Mouse (Mus musculus): ENCODE data around the gene Gm13694. TPM values are rescaled to one million over a fixed set of nuclear protein-coding genes. Genes with fewer than 3 reads are reported as not detected.
A peak's percentile ranks its signal among the peaks of the same experiment; 100 is the strongest.
"Not testable (repeated sequence)": the region's sequence is repeated elsewhere in the genome, so short reads cannot be mapped to it uniquely, and the experiment has no call there.

The Gm13694 gene
- polyA plus RNA-seq, 1 experiment from 2014 or later: not detected

- whole genome bisulfite sequencing: 100% methylated on average over 1 of the region's 3 CpGs
- not testable (repeated sequence) for H3K4me2 ChIP-seq (replicated peaks); H3K36me3 ChIP-seq; H3K9ac ChIP-seq; H3K27ac ChIP-seq; H3K4me1 ChIP-seq; H3K4me3 ChIP-seq; H3K9me3 ChIP-seq; H3K27me3 ChIP-seq; ATAC-seq (ENCODE audit: low FRiP score, low read depth)
Measured at GRCm38 (mm10) chr2:83994526-83994925, 15.8 kb downstream of the Gm13694 start.

- no peaks in the 10 kb centered on the region for H3K36me3 ChIP-seq
- H3K4me2 ChIP-seq (replicated peaks): no peak overlapping the region
- WGBS: 58% methylated on average over 1 of the region's 1 CpGs
- no peaks in the 10 kb centered on the region for H3K4me1 ChIP-seq
- no peak overlapping the region for H3K4me3 ChIP-seq
- no peak for ATAC-seq (ENCODE audit: low FRiP score, low read depth)
- no peaks in the 10 kb centered on the region for H3K9me3 ChIP-seq
- H3K27ac ChIP-seq: no peak overlapping the region
- no peaks in the 10 kb centered on the region for H3K27me3 ChIP-seq
- no peak overlapping the region for H3K9ac ChIP-seq
Measured at GRCm38 (mm10) chr2:84008913-84009312, 30.2 kb downstream of the Gm13694 start.

DNA sequence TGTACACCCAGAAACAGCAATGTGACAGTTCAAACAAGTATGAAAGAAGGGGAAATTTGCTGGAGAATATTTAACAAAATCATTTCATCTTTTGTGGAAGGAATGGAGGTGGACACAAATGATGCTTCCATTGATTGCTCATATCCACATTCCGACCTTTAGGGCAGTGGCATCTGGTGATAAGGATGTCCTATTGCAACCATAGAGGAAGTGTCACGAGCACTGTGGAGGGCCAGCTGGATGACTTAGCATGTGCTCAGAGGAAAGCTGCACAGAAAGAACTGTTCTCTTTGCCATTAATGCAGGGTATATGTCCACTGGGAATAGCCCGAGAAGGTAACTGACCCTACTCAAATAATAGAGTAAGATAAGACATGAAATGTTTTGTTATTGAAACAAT lies 31.1 kb downstream of the Gm13694 start:
- H3K4me1 ChIP-seq: no peaks in the 10 kb centered on the region
- no peaks in the 10 kb centered on the region for H3K36me3 ChIP-seq
- H3K4me2 ChIP-seq (replicated peaks): no peak overlapping the region
- H3K9ac ChIP-seq: no peak overlapping the region
- H3K9me3 ChIP-seq: no peaks in the 10 kb centered on the region
- no peaks in the 10 kb centered on the region for H3K27me3 ChIP-seq
- no peak overlapping the region for H3K27ac ChIP-seq
- H3K4me3 ChIP-seq: no peak overlapping the region
- WGBS: 80% methylated on average over 3 of the region's 3 CpGs
- no peak for ATAC-seq (ENCODE audit: low FRiP score, low read depth)

DNA sequence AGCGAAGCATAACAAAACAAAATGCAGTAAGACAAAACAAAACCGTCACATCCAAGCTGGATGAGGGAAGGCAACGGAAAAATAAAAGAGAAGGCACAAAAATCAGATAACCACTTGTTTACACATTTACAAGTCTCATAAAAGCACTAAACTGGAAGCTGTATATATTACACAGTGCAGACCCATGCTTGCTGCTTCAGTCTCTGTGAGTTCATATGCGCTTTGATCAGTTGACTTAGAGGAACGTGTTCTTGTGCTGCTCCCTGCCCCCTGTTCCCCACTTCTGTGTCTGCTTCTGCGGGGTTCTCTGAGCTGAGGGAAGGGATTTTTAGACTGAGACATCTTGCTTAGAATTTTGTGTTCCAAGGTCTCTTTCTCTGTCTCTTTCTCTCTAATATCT lies 35.8 kb downstream of the Gm13694 start:
- no peak overlapping the region for H3K4me3 ChIP-seq
- no peak overlapping the region for H3K9ac ChIP-seq
- ATAC-seq (ENCODE audit: low FRiP score, low read depth): no peak
- no peak overlapping the region for H3K27ac ChIP-seq
- WGBS: 58% methylated on average over 6 of the region's 6 CpGs
- no peaks in the 10 kb centered on the region for H3K9me3 ChIP-seq
- no peaks in the 10 kb centered on the region for H3K27me3 ChIP-seq
- H3K4me1 ChIP-seq: no peaks in the 10 kb centered on the region
- H3K4me2 ChIP-seq (replicated peaks): no peak overlapping the region
- H3K36me3 ChIP-seq: no peaks in the 10 kb centered on the region

- H3K4me2 ChIP-seq (replicated peaks); H3K9ac ChIP-seq; ATAC-seq (ENCODE audit: low FRiP score, low read depth); H3K9me3 ChIP-seq; H3K4me1 ChIP-seq; H3K27me3 ChIP-seq; H3K36me3 ChIP-seq; H3K27ac ChIP-seq; H3K4me3 ChIP-seq: not testable (repeated sequence)
- 79% methylated on average over 5 of the region's 5 CpGs for WGBS
Measured at GRCm38 (mm10) chr2:84016291-84016690, 37.6 kb downstream of the Gm13694 start.

DNA sequence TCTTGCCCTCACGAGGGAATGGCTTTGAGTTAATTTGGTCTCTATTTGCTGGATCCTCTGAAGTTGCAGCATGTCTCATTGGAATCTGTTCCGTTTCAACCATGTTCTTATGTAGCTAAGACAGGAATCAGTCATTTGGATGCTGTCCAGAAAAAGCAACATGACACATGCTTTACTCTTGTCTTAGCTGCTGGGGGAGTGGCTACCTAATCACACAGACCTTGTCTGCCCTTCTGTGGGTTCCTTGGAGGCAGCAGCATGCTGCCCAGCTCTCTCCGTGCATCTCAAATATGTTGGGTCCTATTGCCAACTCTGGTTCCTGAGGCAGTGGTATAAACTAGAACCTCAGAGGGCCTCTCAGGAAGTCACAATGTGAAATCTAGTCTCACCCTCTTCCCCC lies 39.6 kb downstream of the Gm13694 start:
- no peaks in the 10 kb centered on the region for H3K36me3 ChIP-seq
- H3K9me3 ChIP-seq: no peaks in the 10 kb centered on the region
- no peak overlapping the region for H3K27ac ChIP-seq
- H3K9ac ChIP-seq: no peak overlapping the region
- ATAC-seq (ENCODE audit: low FRiP score, low read depth): no peak
- no peaks in the 10 kb centered on the region for H3K27me3 ChIP-seq
- 50% methylated on average over 3 of the region's 3 CpGs for WGBS
- H3K4me2 ChIP-seq (replicated peaks): no peak overlapping the region
- no peaks in the 10 kb centered on the region for H3K4me1 ChIP-seq
- H3K4me3 ChIP-seq: no peak overlapping the region

DNA sequence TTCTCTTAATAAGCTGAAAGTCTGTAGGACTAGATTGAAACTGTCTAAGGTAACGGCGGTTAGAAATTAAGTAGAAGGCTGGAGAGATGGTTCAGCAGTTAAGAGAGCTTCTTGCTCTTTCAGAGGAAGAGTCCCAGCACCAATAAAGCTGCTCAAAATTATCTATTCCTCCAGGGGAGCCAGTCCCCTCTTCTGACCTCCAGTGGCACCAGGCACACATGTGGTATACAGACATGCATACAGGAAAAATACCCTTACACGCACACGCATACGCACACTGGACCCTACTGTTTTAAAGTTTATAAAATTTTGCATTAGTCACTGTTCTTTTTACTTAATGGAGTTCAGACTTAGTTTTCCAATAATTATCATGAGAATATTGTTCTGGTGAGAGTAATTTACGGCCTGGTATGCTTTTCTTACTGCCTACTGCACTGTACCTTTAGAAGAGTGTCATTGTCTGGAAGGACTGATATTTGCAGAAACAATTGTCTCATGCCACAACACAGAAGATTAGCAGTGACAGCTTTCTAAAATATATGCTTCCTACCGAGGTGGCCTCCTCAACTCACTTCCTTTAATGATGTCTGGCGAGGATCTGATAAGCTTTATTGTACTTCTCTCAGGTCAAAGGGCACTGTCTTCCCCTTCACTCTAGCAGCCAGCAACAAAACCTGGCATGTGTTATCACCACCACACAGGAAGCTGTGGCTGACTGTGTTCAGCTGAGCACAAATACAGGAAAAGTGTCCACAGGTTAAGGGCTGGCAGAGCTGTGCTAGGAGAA lies 41.0 kb downstream of the Gm13694 start:
- no peak overlapping the region for H3K9ac ChIP-seq
- no peak overlapping the region for H3K27ac ChIP-seq
- H3K9me3 ChIP-seq: no peaks in the 10 kb centered on the region
- H3K36me3 ChIP-seq: no peaks in the 10 kb centered on the region
- no peak overlapping the region for H3K4me2 ChIP-seq (replicated peaks)
- no peaks in the 10 kb centered on the region for H3K27me3 ChIP-seq
- WGBS: 60% methylated on average over 8 of the region's 8 CpGs
- no peak for ATAC-seq (ENCODE audit: low FRiP score, low read depth)
- no peaks in the 10 kb centered on the region for H3K4me1 ChIP-seq
- no peak overlapping the region for H3K4me3 ChIP-seq

- no peaks in the 10 kb centered on the region for H3K27me3 ChIP-seq
- H3K9me3 ChIP-seq: no peaks in the 10 kb centered on the region
- no peaks in the 10 kb centered on the region for H3K4me1 ChIP-seq
- H3K4me3 ChIP-seq: no peak overlapping the region
- WGBS: 88% methylated on average over 2 of the region's 2 CpGs
- H3K9ac ChIP-seq: no peak overlapping the region
- H3K27ac ChIP-seq: no peak overlapping the region
- H3K4me2 ChIP-seq (replicated peaks): no peak overlapping the region
- no peaks in the 10 kb centered on the region for H3K36me3 ChIP-seq
- no peak for ATAC-seq (ENCODE audit: low FRiP score, low read depth)
Measured at GRCm38 (mm10) chr2:84021930-84022329, 43.2 kb downstream of the Gm13694 start.

DNA sequence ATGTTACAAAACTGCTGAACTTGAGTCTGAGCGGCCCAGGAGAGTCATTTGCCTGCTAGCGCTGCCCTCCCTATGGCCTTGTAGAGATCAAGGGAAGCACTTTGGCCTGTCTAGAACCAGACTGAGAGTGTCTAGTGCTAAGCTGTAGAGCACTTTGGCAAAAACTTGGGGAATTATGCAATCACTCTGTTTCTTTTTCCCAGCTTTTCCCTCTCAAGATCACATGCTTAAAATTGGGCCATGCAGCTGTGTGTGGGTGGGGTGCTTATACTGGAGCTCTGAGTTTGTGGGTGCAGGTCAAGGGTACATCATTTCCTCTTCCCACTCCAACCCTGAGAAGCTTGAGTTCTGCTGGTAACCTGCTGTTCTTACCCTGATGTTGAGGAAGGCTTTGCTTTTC lies 44.2 kb downstream of the Gm13694 start:
- no peak overlapping the region for H3K4me3 ChIP-seq
- WGBS: 79% methylated on average over 2 of the region's 2 CpGs
- no peaks in the 10 kb centered on the region for H3K4me1 ChIP-seq
- H3K27ac ChIP-seq: peak overlapping the region; percentile 10; the same call in 1 of the 2 replicates
- H3K36me3 ChIP-seq: no peaks in the 10 kb centered on the region
- no peaks in the 10 kb centered on the region for H3K9me3 ChIP-seq
- no peaks in the 10 kb centered on the region for H3K27me3 ChIP-seq
- ATAC-seq (ENCODE audit: low FRiP score, low read depth): no peak
- H3K4me2 ChIP-seq (replicated peaks): no peak overlapping the region
- no peak overlapping the region for H3K9ac ChIP-seq

DNA sequence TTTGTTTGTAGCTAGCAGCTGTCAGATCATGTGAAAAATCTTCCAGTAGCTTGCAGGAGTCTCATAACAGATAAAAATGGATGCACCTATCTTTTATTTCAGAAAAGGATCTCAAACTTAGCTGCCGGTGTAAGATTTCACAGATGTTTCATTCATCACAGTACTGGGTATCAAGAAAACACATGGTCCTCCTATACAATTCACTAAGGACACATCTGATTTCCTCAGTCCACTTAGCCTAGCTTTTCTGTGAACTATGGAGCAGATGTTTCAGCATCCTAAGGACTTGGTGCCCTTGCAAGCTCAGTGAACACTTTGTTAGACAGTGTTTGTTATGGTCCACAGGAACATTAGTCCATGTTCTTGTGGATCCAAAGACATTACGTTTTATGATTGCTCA lies 44.6 kb downstream of the Gm13694 start:
- Histone ChIP-seq H3K4me1 (no peaks in the 10 kb centered on the region), H3K27ac (0 out of 2 replicates have a peak overlapping the region, but pooled peaks have one; percentile 10), H3K4me3 (no peak overlapping the region), H3K9me3 (no peaks in the 10 kb centered on the region), H3K4me2 (replicated peaks) (no peak overlapping the region), H3K27me3 (no peaks in the 10 kb centered on the region), H3K36me3 (no peaks in the 10 kb centered on the region), H3K9ac (no peak overlapping the region)
- ATAC-seq (ENCODE audit: low FRiP score, low read depth): no peak; the same call in 1 of the 2 replicates
- 69% methylated on average over 2 of the region's 2 CpGs for WGBS

- H3K9ac ChIP-seq: no peak overlapping the region
- ATAC-seq (ENCODE audit: low FRiP score, low read depth): no peak
- no peaks in the 10 kb centered on the region for H3K4me1 ChIP-seq
- no peaks in the 10 kb centered on the region for H3K27me3 ChIP-seq
- H3K27ac ChIP-seq: no peak overlapping the region
- H3K36me3 ChIP-seq: no peaks in the 10 kb centered on the region
- H3K4me2 ChIP-seq (replicated peaks): no peak overlapping the region
- H3K4me3 ChIP-seq: no peak overlapping the region
- H3K9me3 ChIP-seq: no peaks in the 10 kb centered on the region
- WGBS: 56% methylated on average over 4 of the region's 4 CpGs
Measured at GRCm38 (mm10) chr2:84025217-84025616, 46.5 kb downstream of the Gm13694 start.
